Mouse (Mus musculus): ENCODE measurements around the gene Bhlhe40.

Bhlhe40 gene

DNA sequence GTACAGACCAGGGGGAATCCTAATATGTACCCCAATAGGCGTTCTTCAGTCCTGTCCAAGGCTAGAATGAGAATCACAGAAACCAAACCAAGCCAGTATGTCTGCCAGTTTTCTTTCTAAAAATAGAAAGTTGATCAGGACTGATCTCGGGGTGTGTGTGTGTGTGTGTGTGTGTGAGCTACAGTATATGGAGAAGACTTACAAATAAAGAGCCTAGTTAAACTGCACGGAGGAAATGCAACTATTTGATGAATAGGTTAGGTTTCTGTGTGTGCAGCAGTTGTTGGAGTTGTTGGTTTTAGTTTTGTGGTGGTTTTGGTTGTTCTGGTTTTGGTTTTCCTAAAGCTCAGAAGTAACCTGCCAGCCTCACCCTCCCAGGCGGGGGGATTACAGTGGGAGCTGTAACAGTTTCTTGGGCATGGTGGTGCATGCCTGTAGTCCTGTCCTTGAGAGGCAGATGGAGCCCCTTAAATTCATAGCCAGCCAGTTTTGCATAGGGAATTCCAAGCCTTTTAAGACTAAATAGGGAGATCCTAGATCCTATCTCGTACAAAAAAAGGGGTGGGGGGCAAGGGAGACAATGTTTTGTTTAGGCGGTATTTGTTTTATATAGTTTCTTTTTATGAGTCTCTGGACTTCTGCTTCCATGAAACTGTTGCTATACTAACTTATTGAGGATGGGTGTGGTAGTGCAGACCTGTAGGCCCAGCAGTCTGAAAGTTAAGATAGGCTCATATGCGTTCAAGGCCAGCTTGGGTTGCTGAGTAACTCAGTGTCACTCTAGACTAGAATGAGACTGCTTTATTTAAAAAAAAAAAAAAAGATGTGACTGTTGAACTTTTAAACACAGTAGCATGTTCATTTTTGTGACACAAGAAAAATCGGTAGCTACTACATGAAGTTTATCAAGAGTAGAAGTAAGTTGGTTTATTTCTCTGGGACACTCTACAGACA lies 3.1 kb downstream of the Bhlhe40 start:
- DNase-seq (ENCODE audit: low spot score in 2 of 2) = no peak

DNA sequence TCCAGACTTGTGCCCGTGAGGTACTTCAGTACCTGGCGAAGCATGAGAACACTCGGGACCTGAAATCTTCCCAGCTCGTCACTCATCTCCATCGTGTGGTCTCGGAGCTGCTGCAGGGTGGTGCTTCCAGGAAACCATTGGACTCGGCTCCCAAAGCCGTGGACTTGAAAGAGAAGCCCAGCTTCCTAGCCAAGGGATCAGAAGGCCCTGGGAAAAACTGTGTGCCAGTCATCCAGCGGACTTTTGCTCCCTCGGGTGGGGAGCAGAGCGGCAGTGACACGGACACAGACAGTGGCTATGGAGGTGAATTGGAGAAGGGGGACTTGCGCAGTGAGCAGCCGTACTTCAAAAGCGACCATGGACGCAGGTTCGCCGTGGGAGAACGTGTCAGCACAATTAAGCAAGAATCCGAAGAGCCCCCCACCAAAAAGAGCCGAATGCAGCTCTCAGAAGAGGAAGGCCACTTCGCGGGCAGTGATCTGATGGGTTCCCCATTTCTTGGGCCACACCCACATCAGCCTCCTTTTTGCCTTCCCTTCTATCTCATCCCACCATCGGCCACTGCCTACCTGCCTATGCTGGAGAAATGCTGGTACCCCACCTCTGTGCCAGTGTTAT lies 4.2 kb downstream of the Bhlhe40 start:
- DNase-seq (ENCODE audit: low spot score in 2 of 2) = no peak

DNA sequence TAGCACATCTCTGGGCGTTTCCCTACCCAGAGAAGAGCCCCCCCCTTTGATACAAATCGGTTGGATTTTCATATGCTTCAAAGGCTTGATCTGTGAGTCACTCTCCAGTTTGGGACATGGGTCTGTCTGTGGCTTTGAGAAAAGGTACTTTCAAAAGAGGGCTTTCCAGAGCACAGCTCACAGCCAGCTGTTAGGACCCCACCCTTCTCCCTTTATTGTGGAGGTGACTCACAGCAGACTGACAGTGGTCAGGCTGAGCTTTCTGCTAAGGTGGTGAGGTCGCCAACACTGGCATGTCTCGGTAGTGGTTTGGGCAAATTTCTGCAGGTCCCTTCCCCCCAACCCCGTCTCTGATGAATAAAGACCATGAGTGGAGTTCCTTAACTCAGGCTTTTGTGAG lies 5.2 kb downstream of the Bhlhe40 start:
- no peak for DNase-seq (ENCODE audit: low spot score in 2 of 2)

DNA sequence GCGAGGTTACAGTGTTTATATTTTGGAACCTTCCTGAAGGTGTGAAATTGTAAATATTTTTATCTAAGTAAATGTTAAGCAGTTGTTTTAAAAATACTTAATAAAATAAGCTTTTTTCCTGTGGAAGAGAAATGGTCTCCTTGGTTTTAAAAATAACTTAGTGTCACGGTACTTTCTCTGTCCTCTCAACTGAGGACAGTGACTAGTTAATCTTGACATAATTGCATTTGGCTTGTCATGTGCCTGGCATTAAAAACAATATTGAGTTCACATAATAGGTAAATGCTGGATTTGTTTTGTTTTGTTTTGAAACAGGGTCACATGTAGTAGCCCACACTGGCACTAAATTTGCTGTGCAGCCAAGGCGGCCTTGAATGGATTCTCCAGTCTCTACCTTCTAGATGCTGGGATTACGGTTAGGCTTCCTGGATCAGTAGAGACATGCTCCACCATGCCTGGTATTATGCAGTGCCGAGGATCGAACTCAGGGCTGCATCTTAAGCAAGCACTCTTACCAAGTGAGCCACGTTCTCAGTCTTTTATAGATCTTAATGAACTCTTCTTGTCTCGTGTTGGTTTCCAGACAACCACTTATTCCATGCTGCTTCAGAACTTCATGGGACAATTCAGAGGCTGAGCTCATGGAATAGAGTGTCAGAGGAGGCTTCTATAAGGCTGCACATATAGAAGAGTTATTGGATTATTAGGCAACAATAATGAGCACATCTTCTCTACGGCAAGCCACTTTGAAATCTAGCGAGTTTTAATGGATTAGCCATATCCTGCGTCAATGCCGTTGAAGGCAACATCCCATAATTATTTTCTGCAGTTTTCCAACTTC lies 6.4 kb downstream of the Bhlhe40 start:
- DNase-seq (ENCODE audit: low spot score in 2 of 2) = no peak

DNA sequence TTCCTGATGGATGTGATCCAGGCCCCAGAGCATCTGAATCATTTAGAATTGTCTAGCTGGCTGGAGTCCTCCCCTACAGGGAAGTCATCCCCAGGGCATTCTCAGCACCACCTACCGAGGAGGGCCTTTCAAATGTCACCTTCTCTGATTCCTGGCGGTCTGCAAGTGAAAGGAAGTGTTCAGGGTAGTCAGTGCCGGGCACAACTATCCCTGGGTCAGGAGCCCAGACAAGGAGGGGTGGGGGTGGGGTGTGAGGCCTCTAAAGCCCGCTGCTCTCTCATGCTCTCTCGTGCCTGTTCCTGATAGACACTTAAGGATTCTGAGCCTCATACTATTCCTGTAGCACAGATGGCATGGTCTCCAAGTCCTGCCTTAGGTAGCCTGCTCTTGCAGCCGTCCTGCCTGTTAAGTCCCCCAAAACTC lies 7.2 kb downstream of the Bhlhe40 start:
- DNase-seq (ENCODE audit: low spot score in 2 of 2) = no peak

DNA sequence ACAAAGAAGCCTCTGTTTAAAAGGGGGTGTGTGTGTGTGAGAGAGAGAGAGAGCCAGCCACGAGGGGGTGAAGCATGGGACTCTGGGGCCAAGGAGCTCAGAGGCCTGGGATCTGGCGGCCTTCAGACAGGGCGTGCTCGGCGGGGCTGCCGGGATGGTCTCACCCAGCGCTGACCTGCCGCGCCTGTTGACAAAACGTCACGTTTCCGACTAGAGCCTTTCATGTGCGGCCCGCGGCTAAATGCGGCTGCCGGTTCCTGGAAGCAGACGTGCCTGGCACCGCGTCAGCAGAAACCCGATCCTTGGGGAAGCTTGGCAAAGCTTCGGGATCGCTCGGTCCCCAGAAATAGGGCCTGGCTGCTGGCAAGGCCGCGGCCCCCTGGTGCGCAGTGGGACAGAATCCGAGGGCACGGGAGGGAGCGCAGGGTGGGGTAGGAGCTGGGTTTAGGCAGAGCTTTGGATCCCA lies 7.9 kb downstream of the Bhlhe40 start:
- DNase-seq (ENCODE audit: low spot score in 2 of 2) = peak in 1 of 2 experiments; percentile 19

DNA sequence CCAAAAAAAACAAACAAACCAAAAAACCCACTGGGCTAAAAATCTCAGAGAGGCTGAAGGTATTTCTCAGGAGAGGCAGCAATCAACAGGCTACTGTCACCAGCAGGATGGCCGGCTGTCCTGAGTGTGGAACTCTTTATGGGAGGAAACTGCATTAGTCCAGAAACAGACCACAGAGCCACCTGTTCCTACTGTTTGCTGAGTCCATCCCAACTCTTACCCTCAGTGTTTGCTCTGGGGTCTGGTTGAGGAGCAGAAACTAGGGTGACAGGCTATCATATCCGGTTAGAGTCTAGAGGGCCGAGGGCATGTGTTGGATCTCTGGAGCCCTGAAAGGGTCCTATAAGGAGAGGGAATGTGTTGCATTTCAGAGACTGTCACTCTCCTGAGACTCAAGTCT lies 9.8 kb downstream of the Bhlhe40 start:
- DNase-seq (ENCODE audit: low spot score in 2 of 2) = no peak

DNA sequence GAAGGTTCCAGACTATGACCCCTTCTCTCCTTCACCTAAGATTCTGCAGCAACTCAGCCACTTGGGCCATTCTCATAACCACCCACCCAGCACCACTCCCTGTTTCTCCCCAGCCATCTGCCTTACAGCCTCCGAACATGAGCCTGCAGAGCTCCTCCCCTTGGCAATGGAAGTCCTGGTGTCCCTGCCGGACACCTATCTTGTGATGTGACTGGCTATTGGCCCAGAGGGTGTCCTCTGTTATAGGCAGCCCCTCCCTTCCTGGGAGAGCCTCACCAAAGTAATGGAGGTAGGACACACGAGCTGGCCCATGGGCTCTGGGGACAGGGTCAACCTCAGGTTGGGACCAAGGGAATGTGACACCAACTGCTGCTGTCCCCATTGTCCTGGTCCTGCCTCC lies 10.4 kb downstream of the Bhlhe40 start:
- DNase-seq (ENCODE audit: low spot score in 2 of 2) = no peak

DNA sequence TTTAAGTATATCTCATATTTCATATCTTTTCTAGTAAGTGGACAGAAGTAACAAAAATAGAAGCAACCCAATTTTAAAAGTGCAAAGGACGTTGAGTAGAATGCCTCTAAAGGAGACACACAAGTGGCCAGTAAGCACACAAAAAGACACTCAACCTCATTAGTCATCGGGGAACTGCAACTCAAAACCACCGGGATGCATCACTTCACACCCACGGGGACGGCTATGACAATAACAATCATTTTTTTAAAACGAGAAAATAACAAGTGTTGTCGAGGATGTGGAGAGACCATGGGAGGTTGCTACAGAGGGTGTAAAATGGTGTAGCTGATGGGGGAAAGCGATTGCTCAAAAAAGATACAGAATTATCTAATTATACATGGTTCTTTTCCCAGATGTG lies 11.7 kb downstream of the Bhlhe40 start:
- DNase-seq (ENCODE audit: low spot score in 2 of 2) = no peak

DNA sequence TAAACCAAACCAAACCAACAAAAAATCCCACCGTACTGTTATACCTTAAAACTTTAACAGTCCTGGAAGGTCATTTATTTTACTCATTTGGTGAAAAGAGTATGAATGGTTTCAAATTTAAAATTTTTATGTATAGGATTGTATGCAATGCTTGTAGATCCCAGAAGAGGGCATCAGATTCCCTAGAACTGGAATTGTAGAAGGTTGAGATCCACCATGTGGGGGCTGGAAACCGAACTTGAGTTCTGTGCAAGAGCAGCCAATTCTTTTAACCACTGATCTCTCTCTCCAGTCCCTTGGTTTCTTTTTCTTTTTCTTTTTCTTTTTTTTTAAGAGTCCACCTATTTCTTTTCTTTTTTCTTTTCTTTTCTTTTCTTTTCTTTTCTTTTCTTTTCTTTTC lies 13.8 kb downstream of the Bhlhe40 start:
- DNase-seq (ENCODE audit: low spot score in 2 of 2) = no peak

DNA sequence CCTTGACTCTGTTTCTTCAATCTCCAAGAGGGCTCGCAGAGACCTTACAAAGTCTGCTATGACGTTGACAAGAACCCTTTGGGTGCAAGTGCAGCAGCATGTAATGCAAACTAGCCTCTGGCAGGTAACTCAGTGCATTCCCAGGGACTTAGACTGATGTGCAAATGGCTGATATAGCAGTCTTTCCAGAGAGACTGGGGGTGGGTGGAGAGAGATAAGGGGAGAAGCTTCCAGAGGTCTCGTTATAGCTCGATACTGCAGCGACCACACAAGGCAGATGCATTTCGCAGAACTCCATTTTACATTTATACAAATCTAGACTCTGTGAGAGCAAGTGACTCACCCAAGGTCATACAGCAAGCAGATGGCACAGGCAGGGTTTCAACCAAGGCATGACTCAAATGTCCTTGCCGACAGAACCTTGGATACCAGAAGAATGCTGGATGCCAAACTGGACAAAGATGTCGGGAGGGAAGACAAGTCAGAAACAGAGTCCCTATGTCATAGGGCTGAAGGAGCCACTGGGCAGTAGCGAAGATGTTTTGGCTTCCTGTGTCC lies 16.4 kb downstream of the Bhlhe40 start:
- no peak for DNase-seq (ENCODE audit: low spot score in 2 of 2)

DNA sequence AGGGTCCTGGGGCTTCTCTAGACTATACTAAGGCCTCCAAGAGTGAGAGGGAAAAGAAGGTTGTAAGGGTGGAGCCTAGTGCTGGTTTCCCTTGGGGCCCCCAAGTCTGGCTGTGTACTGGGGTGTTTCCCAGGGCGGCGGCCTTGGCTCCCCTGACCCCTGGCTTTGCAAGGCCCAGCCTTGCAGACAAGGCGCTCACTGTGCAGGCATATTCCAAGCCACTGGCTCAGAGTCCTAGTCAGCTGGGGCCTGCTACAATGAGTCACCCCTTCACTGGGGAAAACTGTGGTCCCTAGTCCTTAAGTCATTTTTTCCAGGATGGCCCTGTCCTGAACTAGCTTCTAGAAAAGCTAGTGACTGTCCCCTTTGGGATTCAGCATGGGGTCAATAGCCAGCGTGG lies 17.3 kb downstream of the Bhlhe40 start:
- no peak for DNase-seq (ENCODE audit: low spot score in 2 of 2)

DNA sequence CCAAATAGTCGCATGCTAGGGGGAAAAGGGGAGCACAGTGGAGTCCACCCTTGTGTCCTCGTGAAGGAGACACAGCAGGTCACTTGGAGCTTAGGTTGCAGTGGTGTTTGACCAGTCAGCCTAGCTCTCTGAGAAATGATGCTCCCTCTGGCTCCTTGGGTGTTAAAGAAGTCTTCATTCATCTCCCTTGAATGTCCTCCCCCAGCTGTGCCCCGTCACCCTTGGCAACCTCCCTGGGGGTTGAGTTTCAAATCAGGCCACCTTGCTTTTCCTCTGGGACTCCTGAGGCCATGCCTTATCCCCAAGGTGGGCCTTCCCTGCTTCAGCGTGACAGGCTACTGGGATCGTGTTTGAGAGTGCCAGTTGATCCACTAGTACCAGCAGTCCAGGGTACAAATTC lies 17.8 kb downstream of the Bhlhe40 start:
- DNase-seq (ENCODE audit: low spot score in 2 of 2) = no peak

DNA sequence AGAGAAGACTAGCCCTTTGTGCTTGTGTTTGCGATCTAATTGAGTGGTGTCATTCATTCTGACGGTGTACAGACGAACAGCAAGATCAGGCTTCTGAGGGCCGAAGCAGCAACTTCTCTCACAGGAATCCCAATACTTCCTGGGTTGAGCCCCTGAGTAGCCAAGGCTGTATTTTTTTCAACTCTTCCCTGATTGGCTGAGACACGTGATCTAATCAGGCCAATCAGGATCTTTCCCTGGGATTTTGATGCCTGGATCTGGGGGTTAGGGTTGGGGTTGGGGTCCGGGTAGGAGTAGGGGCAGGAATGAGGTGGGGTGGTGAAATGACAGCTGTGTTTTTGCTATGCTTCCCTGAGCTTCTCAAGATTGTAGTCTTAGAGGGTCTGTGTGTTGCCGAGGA lies 20.1 kb downstream of the Bhlhe40 start:
- no peak for DNase-seq (ENCODE audit: low spot score in 2 of 2)

DNA sequence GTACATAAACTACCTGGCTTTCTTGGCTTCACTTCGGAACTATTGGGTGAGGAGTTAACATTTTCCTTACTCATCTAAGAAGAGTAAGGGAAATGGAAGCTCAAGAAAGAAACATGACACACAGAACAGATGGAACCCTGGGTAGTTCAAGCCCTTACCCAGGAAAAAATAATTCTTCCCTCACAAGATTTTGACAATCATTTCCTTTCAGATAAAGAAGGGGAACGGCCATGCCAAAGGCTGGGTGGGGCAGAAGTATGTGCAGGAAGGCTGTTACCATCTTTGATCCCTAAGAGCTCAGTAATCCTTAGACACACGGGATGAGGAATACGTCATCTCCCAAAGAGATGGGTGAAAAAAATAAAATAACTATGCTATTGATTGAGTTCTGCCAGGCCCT lies 20.7 kb downstream of the Bhlhe40 start:
- no peak for DNase-seq (ENCODE audit: low spot score in 2 of 2)

DNA sequence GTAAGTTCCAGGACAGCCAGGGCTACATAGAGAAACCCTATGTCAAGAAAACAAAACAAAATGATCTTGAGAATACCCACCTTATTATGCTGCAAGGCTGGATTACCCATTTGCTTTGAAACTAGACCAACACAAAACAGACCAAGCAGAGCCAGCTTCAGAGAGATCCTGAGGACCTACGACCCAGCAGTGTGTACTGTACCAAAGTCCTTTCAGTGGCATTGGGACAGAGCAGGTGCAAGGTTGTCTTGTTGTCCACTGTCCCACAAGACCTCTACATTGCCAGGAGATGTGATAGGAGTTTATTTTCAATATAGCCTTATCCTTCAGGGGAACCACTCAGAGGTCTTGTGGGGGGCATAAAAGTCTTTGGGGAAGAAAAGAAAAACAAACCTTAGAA lies 22.7 kb downstream of the Bhlhe40 start:
- DNase-seq (ENCODE audit: low spot score in 2 of 2) = no peak

DNA sequence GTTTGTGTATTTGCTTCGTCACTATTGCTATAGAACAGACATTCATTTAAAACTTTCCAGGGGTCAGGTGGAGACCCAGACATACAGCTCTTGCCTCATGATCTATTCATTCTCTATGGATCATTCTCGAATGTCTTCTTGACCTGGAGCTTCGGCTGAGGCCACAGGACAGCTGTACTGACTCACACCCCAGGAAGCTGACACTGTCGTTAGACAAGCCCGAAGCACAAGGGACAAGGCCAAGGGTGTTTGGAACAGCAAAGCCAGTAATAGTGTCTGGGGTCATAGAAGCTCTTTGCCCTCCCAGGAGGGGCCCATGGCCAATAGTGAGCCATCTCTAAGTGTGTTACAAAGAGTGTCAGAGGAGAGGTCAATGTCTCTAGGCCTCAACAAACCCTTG lies 24.0 kb downstream of the Bhlhe40 start:
- DNase-seq (ENCODE audit: low spot score in 2 of 2) = no peak

DNA sequence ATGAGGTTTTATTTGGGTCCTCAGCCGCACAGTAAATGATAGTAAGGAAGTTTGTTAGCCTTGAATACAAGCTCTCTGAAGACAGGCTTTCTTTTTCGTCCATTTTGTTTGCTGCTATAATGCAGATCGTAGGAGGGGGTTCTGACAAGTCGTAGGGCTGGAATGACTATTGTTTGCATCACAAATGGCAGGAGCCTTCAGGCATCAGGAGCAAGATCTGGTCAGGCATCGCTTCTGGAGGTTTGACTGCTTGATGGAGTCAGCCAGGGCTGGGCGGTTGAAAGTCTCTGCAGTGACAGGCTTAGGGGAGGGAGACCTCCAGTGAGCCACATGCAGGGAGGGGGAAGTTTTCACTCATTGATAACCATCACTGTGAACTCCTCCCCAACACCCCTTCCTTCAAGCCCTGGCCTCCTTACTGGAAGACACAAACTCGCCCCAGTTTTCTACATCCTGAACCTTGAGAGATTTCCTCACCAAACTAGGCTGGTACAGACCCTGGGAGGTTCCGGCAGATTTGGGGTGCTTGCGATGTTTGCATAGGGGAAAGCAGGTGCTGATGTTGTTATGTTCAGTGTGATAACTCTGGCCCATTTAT lies 25.4 kb downstream of the Bhlhe40 start:
- no peak for DNase-seq (ENCODE audit: low spot score in 2 of 2)

DNA sequence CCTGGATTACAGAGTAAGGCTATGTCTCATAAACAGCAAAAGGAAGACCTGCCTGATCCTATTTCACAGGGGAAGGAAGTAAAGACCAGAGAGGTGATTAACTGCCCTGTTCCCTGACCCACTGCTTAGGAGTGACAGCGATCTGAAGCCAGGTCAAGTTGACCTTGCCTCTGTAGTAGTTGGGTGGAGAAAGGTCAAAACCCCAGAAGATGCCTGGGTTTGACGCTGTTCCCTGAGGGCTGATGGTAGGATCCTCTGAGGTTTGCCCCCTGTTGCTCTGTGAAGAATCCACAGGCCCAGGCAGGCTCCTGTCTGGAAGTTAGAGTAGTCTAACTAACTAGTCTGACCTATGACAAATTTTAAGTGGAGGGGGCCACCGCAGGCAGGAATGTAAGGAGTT lies 26.5 kb downstream of the Bhlhe40 start:
- DNase-seq (ENCODE audit: low spot score in 2 of 2) = no peak

DNA sequence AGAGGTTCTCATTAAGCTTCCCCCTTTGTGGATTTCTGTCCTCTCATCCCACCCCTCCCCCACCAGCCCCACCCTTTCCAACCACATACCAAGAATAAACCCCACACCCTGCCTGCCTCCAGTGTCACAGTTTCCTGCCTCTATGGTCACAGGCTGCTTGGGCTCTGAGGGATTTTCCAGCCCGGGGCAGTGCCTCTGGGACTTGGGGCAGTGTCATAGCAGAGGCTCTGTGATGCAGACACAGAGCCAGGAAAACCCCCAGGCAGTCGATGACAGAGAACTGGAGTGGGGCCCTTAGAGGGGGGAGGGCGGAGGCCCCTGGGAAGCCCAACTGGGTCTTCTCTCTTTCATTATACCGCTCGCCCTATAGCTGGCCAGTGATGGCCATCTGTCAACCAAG lies 27.9 kb downstream of the Bhlhe40 start:
- DNase-seq (ENCODE audit: low spot score in 2 of 2) = no peak

DNA sequence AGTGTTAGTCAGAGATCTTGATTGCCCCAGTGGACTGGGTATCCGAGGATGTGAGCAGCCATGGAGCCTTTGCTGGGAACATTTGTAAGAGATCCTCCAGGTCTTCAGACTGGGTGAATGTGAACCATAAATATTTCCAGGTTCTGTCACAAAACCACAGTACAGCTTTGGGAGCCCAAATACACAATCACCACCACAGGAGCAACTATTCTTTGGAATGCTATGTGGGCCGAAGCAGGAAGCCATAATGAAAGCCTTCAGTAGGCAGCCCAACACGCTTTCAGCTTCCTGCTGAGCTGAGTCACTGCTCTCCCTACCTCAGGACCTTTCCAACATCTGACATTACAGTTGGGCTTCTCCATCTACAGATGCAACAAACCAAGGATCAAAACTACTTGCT lies 32.6 kb downstream of the Bhlhe40 start:
- no peak for DNase-seq (ENCODE audit: low spot score in 2 of 2)
